Mouse (Mus musculus) ES-Bruce4 (cell line): Measurements from ENCODE around the gene Iffo2. TPM values are rescaled to one million over a fixed set of nuclear protein-coding genes. Genes with fewer than 3 reads are reported as not detected.
A peak's percentile ranks its signal among the peaks of the same experiment; 100 is the strongest.

Experiments
- H3K27ac ChIP-seq: 2 replicates; pipeline ENCODE4 v1.5.1; 2012; ENCODE audit warnings: low read length, inconsistent platforms; ENCODE audit not compliant: insufficient read depth
- H3K27me3 ChIP-seq: 2 replicates; pipeline ENCODE4 v1.6.1; 2012; ENCODE audit warnings: mild to moderate bottlenecking, low read length, inconsistent platforms; ENCODE audit not compliant: control insufficient read depth, poor library complexity, insufficient read depth, severe bottlenecking
- H3K36me3 ChIP-seq: 2 replicates; pipeline ENCODE4 v1.6.1; 2012; ENCODE audit warnings: inconsistent platforms, mild to moderate bottlenecking, low read length, moderate library complexity; ENCODE audit not compliant: control insufficient read depth, poor library complexity, insufficient read depth, severe bottlenecking
- H3K4me1 ChIP-seq: one replicate; pipeline ENCODE4 v1.8.1; 2011; ENCODE audit warnings: low read length; ENCODE audit not compliant: control insufficient read depth, insufficient read depth
- H3K4me3 ChIP-seq: 2 replicates; pipeline ENCODE4 v1.5.1; 2011; ENCODE audit warnings: low read depth, mild to moderate bottlenecking, low read length
- H3K9ac ChIP-seq: 2 replicates; pipeline ENCODE4 v1.6.1; 2012; ENCODE audit warnings: low read depth, mild to moderate bottlenecking, inconsistent platforms; ENCODE audit not compliant: poor library complexity, severe bottlenecking
- H3K9me3 ChIP-seq: replicated peaks from 2 replicates; pipeline ENCODE4 v1.6.1; 2012; ENCODE audit warnings: mild to moderate bottlenecking, low read length, inconsistent platforms; ENCODE audit not compliant: control insufficient read depth, poor library complexity, insufficient read depth, severe bottlenecking
- CTCF ChIP-seq: IDR thresholded peaks from one replicate; pipeline ENCODE4 v1.8.1; 2011; ENCODE audit warnings: low read depth, low read length
- EP300 ChIP-seq: IDR thresholded peaks from 2 replicates; pipeline ENCODE4 v1.6.1; 2011; ENCODE audit warnings: low read depth, low read length; ENCODE audit not compliant: insufficient read depth
- POLR2A ChIP-seq: IDR thresholded peaks from one replicate; pipeline ENCODE4 v1.8.1; 2011; ENCODE audit warnings: low read length; ENCODE audit not compliant: insufficient read depth
- polyA plus RNA-seq: library from polyadenylated mRNA; stranded (reverse); fragments of >200 nt; gene quantifications from 2 replicates; pipeline ENCODE4 v1.2.4, GENCODE M21; 2011; ENCODE audit warnings: low read depth; ENCODE audit not compliant: missing spikeins, insufficient read depth, insufficient read length

The Iffo2 gene
- polyA plus RNA-seq, 1 experiment, result 20.5 TPM

- TF ChIP-seq POLR2A, result no peak
- TF ChIP-seq CTCF, result no peak
- TF ChIP-seq EP300, result no peak
- no peaks in the 10 kb centered on the region for H3K9me3 ChIP-seq
Measured at GRCm38 (mm10) chr4:139574799-139575672, 44.7 kb downstream of the Iffo2 start.

GRCm38 (mm10) chr4:139575673-139576003 lies 45.3 kb downstream of the Iffo2 start:
- Histone ChIP-seq H3K9ac (peak overlapping the region; percentile 84), H3K4me3 (peak overlapping the region; percentile 58), H3K36me3 (no peaks in the 10 kb centered on the region), H3K9me3 (no peaks in the 10 kb centered on the region), H3K27me3 (no peaks in the 10 kb centered on the region), H3K27ac (no peak overlapping the region), H3K4me1 (no peaks in the 10 kb centered on the region)
- TF ChIP-seq POLR2A (no peak), EP300 (no peak), CTCF (no peak)

More at GRCm38 (mm10) chr4:139574799-139575672, 44.7 kb downstream of the Iffo2 start:
- Histone ChIP-seq H3K27me3 (no peaks in the 10 kb centered on the region), H3K36me3 (no peaks in the 10 kb centered on the region), H3K27ac (no peak overlapping the region), H3K4me3 (peak overlapping the region; percentile 58), H3K9ac (peak overlapping the region; percentile 84), H3K4me1 (no peaks in the 10 kb centered on the region)

- H3K4me1 ChIP-seq, result peaks cover 4% of the 10 kb centered on the region
- peak overlapping the region; percentile 10; the same call in 1 of the 2 replicates for H3K4me3 ChIP-seq
- no peaks in the 10 kb centered on the region for H3K9me3 ChIP-seq
- no peak overlapping the region for H3K9ac ChIP-seq
- TF ChIP-seq CTCF, result no peak
- TF ChIP-seq EP300, result no peak
- no peak for TF ChIP-seq POLR2A
- H3K27me3 ChIP-seq, result no peaks in the 10 kb centered on the region
- H3K36me3 ChIP-seq, result no peaks in the 10 kb centered on the region
- no peak overlapping the region for H3K27ac ChIP-seq
Measured at GRCm38 (mm10) chr4:139576251-139576880, 46.0 kb downstream of the Iffo2 start.

- TF ChIP-seq POLR2A, result no peak
- no peak for TF ChIP-seq CTCF
- TF ChIP-seq EP300, result no peak
- no peaks in the 10 kb centered on the region for H3K9me3 ChIP-seq
- peaks cover 4% of the 10 kb centered on the region for H3K4me1 ChIP-seq
- no peaks in the 10 kb centered on the region for H3K36me3 ChIP-seq
- no peaks in the 10 kb centered on the region for H3K27me3 ChIP-seq
- H3K27ac ChIP-seq, result no peak overlapping the region
- no peak overlapping the region for H3K9ac ChIP-seq
- no peak overlapping the region for H3K4me3 ChIP-seq
Measured at GRCm38 (mm10) chr4:139577006-139577405, 46.7 kb downstream of the Iffo2 start.

- Histone ChIP-seq H3K36me3 (no peaks in the 10 kb centered on the region), H3K9me3 (no peaks in the 10 kb centered on the region), H3K4me1 (peaks cover 4% of the 10 kb centered on the region), H3K27ac (no peak overlapping the region), H3K4me3 (no peak overlapping the region), H3K9ac (no peak overlapping the region), H3K27me3 (no peaks in the 10 kb centered on the region)
- TF ChIP-seq EP300, result no peak
- no peak for TF ChIP-seq CTCF
- no peak for TF ChIP-seq POLR2A
Measured at GRCm38 (mm10) chr4:139578389-139578788, 48.0 kb downstream of the Iffo2 start.

- H3K9ac ChIP-seq, result no peak overlapping the region
Measured at GRCm38 (mm10) chr4:139579003-139579402, 48.7 kb downstream of the Iffo2 start.

More at GRCm38 (mm10) chr4:139579003-139579402, 48.7 kb downstream of the Iffo2 start:
- Histone ChIP-seq H3K4me1 (peaks cover 4% of the 10 kb centered on the region), H3K9me3 (no peaks in the 10 kb centered on the region), H3K36me3 (no peaks in the 10 kb centered on the region), H3K27me3 (no peaks in the 10 kb centered on the region), H3K4me3 (no peak overlapping the region), H3K27ac (no peak overlapping the region)
- no peak for TF ChIP-seq CTCF
- no peak for TF ChIP-seq POLR2A
- no peak for TF ChIP-seq EP300
